Mouse (Mus musculus) right cerebral cortex, postnatal 36 days (tissue): ENCODE measurements around the gene Slc22a3.

ENCODE experiments used
- DNase-seq, 2 experiments: peaks; one replicate each; pipeline ENCODE4 v3.0.0; 2022; ENCODE audit warnings: low spot score in 2 of 2, mixed read lengths in 1 of 2

Slc22a3 gene

DNA sequence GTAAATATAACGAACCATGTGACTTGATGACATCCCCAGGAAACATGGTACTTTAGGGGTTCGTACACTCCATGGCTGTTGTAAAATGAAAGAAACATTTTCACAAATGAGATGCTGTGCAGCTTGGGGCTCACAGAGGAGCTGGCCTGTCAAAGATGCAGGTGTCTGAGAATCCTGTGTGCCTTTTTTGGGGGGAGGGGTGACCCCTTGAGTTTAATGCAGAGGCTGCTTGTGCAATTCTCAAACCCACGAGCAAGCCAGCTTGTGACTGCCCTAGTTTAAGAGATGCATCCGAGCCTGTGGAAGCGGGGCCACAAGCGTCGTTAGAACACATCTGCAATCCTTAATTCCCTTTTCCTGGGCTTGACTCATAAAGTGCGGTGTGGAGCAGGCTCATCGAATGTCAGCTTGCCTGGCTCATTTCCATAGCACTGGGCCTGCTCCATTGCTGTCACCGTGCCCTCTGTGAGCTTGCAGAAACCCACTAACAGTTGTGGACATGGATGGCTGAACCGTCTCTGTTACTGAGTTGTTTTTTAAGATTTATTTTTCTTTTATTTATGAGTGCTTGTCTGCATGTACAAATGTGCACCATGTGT is 98.1 kb downstream of the Slc22a3 start:
- no peak for DNase-seq

DNA sequence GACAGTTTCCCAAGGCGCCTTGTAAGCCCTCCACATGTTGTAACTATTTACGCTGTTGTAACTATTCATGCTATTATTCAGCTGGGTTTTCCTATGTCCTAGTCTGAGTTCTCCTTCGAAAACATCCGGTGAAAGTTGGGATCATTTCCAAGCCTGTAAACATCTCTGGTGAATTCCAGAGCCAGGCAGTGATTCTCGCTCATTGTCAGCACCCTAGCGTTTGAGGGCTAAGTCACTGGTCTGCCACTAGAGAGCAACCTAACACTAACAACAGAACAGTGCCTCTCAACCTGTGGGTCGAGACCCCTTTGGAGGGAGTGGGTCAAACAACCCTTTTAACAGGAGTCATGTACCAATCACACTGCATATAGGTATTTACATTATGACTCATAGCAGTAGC is 104.1 kb downstream of the Slc22a3 start:
- no peak for DNase-seq

DNA sequence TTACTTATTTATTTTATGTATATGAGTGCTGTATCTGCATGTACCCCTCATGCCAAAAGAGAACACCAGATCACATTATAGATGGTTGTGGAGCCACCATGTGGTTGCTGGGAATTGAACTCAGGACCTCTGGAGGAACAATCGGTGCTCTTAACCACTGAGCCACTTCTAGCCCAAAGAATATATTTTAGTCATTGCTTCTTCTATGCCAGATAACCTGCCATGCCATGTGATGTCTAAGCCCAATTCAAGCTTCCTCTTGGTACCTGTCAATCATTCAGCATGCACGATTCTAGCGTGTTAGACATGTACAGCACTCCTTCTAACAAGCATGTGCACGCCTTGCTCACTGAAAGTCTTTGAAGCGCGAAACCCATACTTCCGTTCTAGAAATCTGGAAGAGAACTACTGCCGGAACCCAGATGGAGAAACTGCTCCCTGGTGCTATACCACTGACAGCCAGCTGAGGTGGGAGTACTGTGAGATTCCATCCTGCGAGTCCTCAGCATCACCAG is 111.3 kb downstream of the Slc22a3 start:
- DNase-seq = no peak

GRCm38 (mm10) chr17:12388239-12388638 is 119.3 kb downstream of the Slc22a3 start:
- DNase-seq = no peak

DNA sequence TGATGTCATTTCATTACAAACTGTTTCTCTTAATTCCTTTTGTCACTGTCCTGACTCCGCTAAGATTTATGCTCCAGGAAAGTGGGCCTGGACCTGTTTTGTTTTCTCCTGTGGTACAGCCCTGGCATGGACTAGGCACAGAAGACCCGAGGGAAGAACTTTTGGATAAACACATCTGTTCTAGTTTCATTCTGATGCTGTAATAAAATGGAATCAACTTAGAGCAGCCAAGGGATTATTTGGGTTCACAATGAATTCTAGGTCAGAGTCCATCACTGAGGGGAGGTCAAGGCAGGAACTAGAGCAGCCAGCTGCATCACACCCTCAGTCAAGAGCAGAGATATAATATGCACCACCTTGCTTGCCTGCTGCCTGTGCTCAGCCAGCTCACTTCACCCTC is 119.7 kb downstream of the Slc22a3 start:
- DNase-seq = no peak

DNA sequence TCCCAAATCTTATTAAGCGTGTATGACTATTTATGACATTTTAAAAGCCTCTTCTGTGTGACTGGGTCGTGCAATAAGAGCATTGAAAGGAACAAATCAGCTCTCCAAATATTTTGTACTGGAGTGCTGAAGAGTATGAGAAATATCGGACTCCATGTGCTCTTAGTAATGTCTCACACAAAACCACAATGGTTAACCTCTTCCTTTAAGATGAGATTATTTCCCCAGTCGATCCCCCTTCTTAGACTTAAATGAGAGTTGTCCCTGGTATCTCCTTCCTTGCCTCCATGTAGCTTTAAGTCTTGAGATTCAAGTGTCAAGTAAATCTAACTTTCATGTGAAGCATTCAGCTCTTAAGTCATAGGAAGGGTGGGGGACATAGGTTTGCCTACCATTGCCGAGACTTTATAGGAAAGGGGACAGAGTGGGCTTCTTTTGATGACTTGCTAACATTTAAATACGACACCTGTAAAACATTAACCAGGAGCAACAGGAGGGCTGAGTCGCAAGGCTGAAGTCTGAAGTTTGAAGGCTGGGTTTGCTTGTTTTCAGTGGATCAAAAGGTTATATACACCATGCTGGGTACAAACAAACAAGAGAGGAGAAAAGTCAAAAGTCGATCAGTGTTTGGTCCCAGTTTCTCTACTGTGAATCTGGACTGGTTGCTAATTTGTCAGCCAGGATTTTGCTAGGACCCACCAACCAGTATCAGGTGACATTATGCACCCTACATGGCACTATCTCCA is 122.3 kb downstream of the Slc22a3 start:
- DNase-seq = no peak

GRCm38 (mm10) chr17:12382531-12382930 is 125.0 kb downstream of the Slc22a3 start:
- no peak for DNase-seq

- no peak for DNase-seq
Observed at GRCm38 (mm10) chr17:12381579-12381978, 125.9 kb downstream of the Slc22a3 start.

DNA sequence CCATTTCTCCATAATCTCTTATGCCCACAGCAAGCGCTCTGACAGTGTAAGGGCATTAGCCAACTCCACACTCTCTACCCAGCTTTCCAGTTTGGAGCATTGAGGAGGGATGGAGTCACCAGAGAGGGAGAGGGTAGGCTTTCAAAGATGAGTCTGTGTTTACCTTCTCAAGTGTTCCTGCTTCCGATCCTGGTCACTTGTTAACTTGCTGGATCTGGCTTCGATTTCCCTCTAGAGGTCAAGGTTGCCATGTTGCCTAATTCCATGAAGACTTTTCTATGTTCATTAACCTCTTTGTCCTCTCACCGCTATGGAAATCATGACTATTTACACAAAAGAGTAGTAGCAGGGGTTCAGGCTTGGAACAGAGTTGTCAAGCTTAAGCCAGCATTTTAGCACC is 127.2 kb downstream of the Slc22a3 start:
- no peak for DNase-seq

GRCm38 (mm10) chr17:12377981-12378705 is 129.4 kb downstream of the Slc22a3 start, which contains the start of gene Plg:
Gene Plg, plus strand, starts transcription at chr17:12378608.
- no peak for DNase-seq

DNA sequence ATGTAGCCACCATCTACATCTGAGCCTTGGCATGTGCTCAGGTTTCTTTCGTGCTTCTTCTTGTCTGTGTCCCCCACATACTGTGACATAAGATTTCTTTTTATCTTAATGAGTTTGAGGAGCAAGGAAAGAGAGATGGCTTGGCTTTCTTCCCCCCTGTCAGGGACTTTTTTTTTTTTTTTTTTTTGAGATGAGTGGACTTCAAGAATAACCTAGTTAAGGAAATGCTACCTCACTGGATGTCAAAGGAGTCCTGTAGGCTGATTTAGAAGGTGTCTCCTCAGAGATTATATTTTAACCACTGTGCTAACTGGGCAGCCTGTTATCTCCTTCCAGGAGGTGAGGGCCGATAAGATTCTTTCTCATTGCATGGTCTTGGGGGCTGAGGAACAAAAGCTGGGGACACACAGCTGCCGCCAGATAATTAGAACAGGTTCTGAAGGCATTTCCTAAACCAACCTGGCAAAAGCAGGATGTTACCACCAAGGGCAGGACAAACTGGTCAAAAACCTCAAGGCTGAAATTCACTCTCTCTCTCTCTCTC is 133.8 kb downstream of the Slc22a3 start:
- no peak for DNase-seq

DNA sequence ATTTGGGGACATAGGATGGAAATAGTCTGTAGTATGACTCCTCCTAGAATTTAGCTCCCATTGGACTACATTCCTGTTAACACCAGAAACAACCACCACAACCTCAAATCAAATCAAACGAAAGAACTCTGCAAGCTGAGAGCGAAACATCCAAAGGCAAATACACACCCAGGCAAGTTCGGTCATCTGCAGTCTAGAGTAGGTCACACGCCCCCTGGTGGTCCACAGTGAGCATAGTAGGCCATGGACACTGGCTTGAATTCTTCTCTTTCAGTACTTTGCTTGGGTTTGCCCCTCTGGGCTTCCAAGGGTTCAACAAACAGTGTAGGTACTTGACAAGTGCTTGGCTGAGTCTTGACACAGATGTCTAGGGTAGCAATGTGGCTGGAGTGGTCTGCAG is 135.5 kb downstream of the Slc22a3 start:
- DNase-seq = peak; percentile 36 to 39

DNA sequence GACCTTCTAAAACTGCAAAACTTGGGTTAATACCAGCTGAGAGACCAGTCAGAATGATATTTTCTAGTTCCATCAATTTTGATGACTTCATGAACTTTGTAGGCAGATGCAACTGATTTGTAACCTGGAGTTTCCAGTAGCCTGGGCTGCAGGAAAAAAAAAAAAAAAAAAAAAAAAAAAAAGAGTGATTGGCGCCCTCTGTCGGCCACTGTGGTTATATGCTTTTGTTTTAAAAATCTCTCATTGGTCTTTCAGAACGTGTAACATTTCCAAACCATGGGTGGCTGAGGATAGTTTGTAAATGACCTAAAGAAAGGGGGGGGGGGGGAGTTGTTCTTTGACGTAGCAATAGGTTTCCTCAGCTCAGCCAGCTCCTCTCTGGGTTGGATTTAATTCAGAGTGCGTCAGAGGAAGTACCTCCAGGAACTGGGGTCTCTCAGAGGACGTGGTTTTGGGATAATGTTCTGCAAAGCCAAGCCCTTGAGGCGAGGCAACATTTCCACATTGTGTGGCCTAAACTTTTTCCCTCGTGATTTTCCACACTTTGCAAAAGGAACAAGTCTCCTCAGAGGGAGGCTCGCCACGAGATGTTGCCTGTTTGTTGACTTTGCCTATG is 136.1 kb downstream of the Slc22a3 start:
- DNase-seq = no peak

DNA sequence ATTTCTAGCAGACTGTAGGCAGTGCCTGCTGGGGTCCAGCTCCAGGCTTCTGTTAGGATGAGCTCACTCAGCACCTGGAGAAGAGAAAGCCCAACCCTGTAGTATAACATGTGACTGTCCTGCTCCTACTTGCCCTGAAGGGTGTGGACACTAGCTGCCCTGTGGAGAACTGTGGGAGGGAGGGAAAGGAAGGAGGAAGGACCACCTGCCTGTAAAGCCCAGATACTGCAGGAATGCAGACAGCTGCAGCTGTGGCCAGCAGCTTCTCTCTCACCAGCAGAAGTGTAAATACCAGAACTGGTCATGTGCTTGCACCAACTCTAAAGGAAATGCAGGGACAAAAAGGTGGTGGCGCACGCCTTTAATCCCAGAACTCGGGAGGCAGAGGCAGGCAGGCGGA is 137.2 kb downstream of the Slc22a3 start:
- DNase-seq = no peak

DNA sequence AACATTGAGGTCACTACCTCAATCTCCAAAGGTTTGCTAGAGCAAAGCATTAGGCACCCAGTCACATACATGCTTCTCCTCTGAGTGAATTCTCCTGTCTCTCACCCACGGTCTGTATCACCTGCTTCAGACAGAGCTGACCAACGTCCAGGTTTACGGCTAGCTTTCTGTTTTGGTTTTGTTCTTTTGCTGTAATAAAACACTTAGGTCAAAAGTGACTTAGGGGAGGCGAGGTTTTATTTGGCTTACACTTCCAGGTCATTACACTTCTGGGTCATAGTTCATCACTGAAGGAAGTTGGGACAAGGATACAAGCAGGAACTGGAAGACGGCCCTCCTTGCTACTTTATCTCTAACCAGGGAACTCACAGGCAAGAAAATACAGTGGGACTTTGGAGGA is 138.1 kb downstream of the Slc22a3 start:
- DNase-seq = no peak
